Mouse (Mus musculus) erythroblast, adult 5-6 weeks (primary cell): Measurements from ENCODE around the gene Slc16a2. TPM values are rescaled to one million over a fixed set of nuclear protein-coding genes. Genes with fewer than 3 reads are reported as not detected.

Experiments used
- ATAC-seq: replicated peaks from 2 replicates; pipeline ENCODE4 v1.8.0; 2016; ENCODE audit warnings: moderate number of reproducible peaks, mild to moderate bottlenecking, moderate TSS enrichment, inconsistent platforms; ENCODE audit not compliant: poor library complexity, low FRiP score, severe bottlenecking
- total RNA-seq, 2 experiments: library from RNA; stranded (forward) in 1 of 2; stranded (reverse) in 1 of 2; fragments of 150-400 nt in 1 of 2; fragments of 200-764, 138-1000 nt in 1 of 2; gene quantifications; 2 replicates each; pipeline versions ENCODE4 v1.2.3 to v1.2.4; 2015 to 2017; ENCODE audit warnings: low replicate concordance in 2 of 2

Slc16a2 gene
- total RNA-seq (2015; ENCODE audit: low replicate concordance) (0.19 TPM in 1 of 2 replicates, not detected in the other), total RNA-seq (2017; ENCODE audit: low replicate concordance) (not detected in 2 replicates)

GRCm38 (mm10) chrX:103821832-103822196, at the start of gene Slc16a2:
Gene Slc16a2 (minus strand): TSS chrX:103821983.
- no peak for ATAC-seq

DNA sequence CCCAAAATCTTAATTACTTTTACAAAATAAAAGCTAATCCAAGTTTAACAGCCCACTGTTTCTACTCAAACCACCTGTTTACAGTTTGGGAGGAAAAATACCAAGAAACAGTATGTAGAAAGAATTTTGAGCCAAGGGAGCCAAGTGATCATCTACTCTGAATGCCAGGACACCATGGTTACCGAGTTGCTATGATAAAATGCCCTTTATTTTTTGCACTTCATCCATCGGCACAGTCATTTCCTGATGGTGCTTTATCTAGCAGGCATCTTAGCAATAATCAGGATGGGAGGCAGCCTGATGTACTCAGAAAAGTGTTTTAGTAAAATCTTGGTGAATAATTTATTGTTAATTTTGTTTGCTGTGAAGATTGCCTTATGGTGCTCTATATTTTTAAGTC, 41.7 kb upstream of the Slc16a2 start:
- ATAC-seq, result no peak

GRCm38 (mm10) chrX:103862877-103863276, 41.1 kb upstream of the Slc16a2 start:
- ATAC-seq, result no peak

DNA sequence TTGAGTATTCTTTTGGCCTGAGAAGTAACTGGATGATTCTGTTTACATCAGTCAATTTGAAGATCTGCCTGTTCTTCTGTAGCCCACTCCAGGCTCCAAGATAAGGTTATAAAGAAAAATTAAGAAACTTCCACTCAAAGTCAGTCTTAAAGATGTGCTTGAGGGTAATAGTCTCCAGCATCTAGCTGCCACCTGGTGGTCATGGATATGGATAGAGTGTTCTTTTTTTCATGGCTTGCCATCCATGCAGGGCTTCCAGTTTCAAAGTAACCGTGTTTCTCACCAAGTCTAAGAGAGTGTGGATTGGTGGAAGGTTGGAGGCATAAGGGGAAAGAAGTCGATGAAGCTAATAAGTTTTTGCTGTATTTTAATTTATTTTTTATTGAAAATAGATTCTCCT, 23.5 kb upstream of the Slc16a2 start:
- ATAC-seq, result no peak

DNA sequence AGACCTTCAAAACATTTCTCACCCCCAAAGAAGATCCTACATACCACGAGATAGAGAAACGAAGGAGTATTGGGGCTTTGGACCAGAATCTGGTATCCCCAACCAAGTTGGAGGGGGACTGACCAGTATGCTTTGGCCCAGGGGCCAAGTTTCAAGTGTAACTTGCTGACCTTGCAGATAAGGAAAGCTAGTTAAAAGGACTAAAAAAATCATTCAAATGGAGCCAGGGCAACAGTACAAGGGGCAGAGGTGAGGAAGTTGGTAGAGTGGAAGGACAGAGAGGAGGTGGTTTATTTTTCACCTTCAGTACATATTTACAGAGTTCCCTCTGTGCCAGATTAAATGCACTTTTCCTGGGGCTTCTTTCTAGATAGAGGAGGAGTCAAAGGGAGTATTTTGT, 7.1 kb upstream of the Slc16a2 start:
- no peak for ATAC-seq

DNA sequence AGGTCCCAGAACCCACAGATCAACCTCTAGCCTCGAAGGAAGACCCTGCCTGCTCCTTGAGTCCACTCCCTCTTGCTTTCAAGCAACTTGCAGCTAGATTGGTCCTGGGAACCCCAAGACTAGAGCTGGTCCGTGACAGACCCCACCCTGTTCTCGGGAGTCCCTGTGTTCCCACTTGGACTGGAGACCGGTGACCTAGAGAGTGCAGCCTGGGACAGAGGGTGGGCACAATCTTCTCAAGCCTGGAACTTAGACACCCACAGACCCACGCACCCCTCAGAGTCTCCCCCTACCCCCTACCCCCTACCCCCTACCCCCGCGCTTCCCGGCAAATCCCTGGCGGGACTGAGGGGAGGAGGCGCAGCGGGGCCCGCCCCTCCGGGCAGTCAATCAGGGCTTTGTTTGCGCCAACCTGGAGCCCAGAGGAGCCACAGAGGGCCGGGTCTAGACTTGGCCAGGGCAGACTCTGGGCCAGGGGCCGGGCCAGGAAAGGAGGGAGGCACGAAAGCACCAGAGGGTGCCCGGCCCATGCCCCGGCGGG, 558 bp upstream of the Slc16a2 start:
- ATAC-seq, result no peak

DNA sequence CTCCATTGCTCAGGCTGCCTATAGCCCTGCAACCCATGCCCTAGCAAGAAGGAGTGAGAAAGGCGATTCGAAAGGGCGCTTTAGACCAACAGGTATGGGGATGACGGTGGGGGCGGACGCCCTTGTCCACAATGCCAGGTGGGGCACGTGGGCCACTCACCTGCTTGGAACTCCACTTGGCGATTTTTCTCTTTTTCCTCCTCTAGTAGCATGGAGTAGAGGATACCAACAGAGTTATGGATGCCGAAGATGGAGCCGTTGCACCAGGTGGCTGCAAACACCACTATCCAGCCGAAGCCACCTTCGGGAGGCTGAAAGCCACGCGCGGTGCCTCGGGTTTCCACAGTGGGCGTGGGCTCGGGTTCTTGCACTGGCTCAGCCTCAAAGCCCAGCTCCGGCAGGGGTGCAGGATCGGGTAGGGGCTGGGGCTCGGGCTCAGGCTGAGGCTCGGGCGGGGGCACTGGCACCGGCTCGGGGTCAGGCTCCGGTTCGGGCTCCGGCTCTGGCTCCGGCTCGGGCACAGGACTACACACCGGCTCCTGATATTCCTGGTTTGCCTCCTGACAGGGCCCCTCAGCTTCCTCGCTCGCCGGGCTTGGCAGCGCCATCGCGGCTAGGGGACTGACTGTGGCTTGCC, 470 bp downstream of the Slc16a2 start:
- ATAC-seq, result no peak

DNA sequence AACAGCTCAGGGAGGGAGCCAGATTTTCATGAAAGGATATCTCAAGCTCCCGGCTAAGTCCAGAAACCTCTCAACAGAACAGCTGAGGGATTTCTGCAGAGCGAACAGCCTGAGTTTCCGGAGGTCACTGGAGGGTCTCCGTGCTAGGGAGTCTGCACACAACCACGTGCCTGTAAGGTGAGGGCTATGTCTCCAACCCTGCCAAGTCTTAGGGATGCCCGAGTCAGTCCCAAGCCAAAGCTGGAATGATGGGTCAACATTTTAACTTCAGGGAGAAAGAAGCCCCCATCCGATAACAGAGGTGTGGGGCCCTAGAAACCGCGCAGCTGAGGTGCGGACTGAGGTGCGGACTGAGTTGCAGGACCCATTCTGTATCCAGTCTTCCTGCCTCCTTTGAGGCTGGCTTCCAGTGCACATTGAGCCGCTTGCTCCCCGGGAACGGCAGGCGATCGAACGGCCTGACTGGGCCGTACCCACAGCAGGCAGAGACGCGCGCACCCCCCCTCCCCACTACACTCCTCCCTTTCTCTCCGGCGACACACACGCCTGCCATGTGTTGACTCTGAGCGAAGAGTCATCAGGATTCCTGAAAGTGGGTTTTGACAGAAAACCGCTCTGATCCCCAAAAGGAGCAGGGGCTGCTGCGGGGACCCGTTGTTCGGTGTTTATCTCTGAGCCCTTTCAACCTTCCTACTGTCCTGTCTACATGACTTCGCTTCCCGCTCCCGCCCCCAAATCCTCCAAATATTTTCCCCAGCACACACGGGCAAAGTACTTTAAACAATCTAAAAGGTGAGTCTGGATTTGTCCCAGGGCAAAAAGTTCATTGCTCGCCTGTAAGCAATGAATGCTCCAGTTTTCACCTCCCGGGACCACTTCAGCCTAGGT, 1.2 kb downstream of the Slc16a2 start:
- ATAC-seq, result no peak

GRCm38 (mm10) chrX:103819253-103819652, 2.5 kb downstream of the Slc16a2 start:
- ATAC-seq, result no peak

DNA sequence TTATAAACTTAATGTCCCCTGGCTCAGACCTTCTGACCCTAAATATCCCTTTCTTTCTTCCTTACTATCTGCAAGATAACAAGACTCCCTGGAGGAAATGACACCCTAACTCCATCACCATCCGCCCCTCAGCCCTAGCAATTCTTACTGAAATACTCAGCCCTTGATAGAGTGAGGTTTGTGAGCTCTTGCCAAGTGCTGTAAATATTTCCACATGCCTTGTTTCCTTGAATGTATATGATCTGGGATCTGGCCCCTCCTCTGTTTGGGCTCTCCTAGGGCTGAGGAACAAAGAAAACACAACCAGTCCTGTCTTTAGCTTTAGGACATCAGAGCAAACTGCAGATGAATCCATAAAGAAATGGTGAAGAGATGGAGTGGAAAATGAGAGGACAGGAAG, 9.1 kb downstream of the Slc16a2 start:
- no peak for ATAC-seq

DNA sequence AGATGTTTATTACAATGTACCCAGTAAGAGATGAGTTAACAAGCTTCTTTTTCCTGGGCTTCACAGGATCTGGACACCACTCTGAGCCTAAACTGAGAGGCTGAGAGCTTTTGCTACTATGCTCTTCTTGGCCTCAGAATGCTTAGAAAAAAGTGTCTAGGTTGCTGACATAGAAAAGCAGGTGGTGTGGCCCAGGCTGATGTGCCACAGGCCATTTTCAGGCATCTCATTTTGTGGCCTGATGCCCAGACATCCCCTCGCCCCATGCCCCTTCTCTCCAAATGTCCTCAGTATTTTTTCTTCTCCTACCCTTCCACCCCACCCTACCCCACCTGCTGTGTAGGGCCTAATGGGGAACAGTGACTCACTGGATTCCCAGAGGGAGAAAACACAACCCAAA, 11.3 kb downstream of the Slc16a2 start:
- ATAC-seq, result no peak

- ATAC-seq, result no peak
Observed at GRCm38 (mm10) chrX:103806373-103806772, 15.4 kb downstream of the Slc16a2 start.

DNA sequence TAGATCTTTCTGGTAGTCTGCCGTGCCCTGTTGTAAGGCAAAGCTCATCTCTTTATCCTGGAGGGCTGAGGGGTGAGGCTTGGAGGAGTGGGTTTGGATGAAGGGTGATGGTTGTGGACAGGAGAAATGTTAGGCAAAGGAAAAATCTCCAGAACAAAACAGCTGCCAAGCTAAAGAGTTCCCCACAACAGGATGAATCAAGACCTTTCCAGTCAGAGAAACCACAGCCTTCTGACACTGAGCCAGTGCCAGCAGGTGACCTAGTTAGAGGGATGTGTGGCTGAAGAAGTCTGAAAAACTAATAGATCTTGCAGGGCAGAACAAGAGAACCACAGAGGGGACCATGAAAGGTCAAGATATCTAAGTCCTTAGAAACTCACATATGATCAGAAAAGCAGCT, 24.8 kb downstream of the Slc16a2 start:
- no peak for ATAC-seq

GRCm38 (mm10) chrX:103795506-103795905, 26.3 kb downstream of the Slc16a2 start:
- no peak for ATAC-seq

DNA sequence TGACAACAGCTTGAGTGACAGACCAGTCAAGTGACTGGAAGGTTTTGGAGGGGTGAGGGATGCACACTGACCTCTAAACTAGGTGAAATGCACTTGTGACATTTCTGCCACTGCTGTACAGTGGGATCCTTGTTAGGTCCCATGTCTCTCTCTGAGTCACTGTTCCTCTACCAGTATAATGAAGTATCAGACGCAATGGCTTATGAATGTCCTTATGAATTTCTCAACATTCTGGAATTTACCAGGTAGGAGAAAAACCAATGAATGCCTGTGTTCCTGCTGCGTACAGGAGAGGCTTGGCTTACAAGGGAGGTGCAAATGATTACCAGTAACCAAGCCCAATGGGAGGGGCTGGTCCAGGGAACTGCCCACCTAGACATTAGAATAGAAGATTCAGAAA, 30.5 kb downstream of the Slc16a2 start:
- ATAC-seq, result no peak

DNA sequence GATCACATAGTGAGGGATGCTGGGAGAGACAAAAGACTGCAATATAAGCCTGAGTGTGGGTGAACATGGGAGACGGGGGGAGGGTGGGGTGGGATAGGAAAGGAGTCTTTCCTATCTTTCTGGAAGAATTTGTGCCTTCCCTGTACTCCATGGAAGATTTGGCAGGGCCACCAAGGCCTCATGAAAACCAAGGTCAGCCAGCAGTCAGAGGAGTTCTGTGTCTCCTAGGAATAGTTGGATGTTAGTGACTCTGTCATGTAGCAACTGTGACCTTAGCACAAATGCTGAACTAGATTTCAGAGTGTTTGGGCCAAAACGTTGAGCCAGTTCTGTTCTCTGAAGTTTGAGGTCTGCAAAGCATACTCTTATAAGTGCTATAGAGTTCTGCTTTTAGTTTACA, 36.1 kb downstream of the Slc16a2 start:
- no peak for ATAC-seq

DNA sequence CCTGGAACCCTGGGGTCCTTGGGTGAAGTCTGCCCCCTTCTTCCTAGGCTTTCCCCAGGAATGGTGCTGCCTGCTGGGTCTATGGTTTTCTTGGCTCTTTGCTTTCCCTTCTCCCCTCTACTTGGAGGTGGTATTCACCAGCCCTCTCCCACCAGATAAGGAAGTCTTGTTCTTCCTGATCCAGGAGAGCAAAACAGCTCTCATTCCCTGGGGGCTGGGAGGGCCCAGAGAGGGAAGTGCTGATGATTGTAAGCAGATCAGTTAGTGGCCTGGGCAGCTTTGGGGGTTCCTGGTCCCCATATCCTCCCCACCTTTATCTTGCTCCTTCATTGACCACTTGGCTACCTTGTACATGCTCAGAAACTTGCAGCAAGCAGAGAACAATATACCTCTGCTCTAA, 45.4 kb downstream of the Slc16a2 start:
- no peak for ATAC-seq

DNA sequence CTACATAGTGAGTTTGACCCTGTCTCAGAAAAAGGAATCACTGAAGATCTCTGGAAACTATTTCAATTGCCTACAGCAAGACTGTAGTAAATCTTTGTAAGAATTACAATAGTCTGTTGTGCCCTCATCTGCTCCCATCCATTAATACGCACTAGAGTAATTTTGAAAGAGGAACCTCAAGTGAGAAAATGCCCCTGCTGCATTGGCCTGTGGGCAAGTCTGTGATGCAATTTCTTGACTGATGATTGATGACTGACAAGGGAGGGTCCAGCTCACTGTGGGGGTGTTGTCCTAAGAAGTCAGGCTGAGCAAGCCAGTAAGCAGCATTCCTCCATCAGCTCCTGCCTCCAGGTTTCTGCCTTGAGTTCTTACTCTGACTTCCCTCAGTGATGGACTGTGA, 75.6 kb downstream of the Slc16a2 start:
- no peak for ATAC-seq

DNA sequence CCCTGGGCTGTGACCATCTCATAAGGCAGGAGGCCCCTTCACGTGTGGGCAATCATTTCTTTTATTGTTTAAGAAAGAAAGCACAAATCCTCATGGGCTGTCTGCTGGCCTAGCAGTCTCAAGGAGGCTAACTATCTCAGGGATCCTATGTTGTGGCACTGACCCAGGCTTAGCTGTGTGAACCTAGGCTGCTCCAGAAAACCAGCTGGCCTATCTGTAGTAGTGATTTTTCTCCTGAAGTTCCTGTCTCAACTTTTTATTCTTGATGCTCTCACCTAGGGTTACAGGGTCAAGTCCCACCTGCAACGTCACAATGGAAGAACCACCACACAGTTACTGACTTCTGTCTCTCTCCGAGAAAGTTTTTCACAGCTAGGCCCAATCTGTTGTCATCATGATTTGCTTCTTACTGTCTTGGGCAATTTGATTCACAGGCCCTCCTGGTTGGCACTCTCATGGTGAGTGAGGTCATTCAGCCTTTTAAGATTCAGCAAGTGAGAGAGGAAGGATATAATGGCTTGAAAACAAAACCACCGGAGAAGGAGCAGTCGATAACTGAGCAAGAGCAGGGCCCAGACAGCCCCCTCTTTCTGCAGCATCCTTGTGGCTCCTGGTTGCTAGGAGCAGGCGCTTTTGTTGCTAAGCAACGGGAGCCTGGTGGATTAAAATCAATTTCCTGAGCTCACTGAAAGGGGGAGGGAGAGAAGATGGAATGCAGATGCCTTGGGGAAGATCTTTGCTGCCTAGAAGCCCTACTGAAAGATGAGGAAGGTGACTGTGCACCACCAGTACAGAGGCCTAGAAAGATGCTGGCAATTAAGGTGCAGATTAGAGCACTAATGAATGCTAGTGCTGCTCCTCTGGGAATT, 77.4 kb downstream of the Slc16a2 start:
- ATAC-seq, result no peak

DNA sequence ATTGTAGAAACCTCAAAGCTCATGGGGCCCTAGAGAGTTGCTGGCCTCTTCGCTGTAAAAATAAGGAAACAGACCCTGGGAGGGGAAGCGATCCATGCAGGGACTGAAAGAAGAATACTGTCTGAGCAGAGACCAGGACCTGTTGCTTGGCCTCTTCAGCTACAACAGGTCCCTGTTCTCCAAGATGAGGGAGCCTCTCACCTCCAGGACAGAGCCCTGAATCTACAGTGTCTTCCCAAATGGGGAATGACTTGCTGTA, 79.8 kb downstream of the Slc16a2 start:
- no peak for ATAC-seq
